Mouse (Mus musculus): Measurements from ENCODE around the gene Clec11a.
"Not testable (repeated sequence)": the region's sequence is repeated elsewhere in the genome, so short reads cannot be mapped to it uniquely, and the experiment has no call there.

Clec11a gene

GRCm38 (mm10) chr7:44320886-44321285 is 14.2 kb upstream of the Clec11a start:
- no peak for DNase-seq

- no peak for DNase-seq
These were observed 11.2 kb upstream of the Clec11a start for GRCm38 (mm10) chr7:44317913-44318312.

- DNase-seq: peak; percentile 84
These were observed 5.8 kb upstream of the Clec11a start for GRCm38 (mm10) chr7:44312484-44312883.

- peak; percentile 91 for DNase-seq
These were observed 5.1 kb upstream of the Clec11a start for GRCm38 (mm10) chr7:44311713-44312304.

GRCm38 (mm10) chr7:44310878-44311712 is 4.4 kb upstream of the Clec11a start:
- peak; percentile 94 for DNase-seq

- no peak for DNase-seq
These were observed 3.7 kb upstream of the Clec11a start for GRCm38 (mm10) chr7:44310285-44310877.

GRCm38 (mm10) chr7:44309475-44310284 is 3.0 kb upstream of the Clec11a start, which contains the start of gene Shank1:
Shank1 (plus strand) TSS chr7:44310253.
- DNase-seq: no peak

- no peak for DNase-seq
These were observed 739 bp upstream of the Clec11a start for GRCm38 (mm10) chr7:44307261-44308020.

GRCm38 (mm10) chr7:44305686-44306085 is 1.0 kb downstream of the Clec11a start:
- DNase-seq: no peak

- DNase-seq: peak; percentile 100
These were observed 1.7 kb downstream of the Clec11a start for GRCm38 (mm10) chr7:44304775-44305641.

- DNase-seq: no peak
These were observed 2.3 kb downstream of the Clec11a start for GRCm38 (mm10) chr7:44304463-44304774.

- no peak for DNase-seq
These were observed 3.1 kb downstream of the Clec11a start for GRCm38 (mm10) chr7:44303346-44304340.

- not testable (repeated sequence) for DNase-seq
These were observed 9.2 kb downstream of the Clec11a start for GRCm38 (mm10) chr7:44297501-44297900.

- DNase-seq: no peak
These were observed 15.3 kb downstream of the Clec11a start for GRCm38 (mm10) chr7:44291418-44291817.

GRCm38 (mm10) chr7:44290986-44291385 is 15.7 kb downstream of the Clec11a start:
- no peak for DNase-seq

GRCm38 (mm10) chr7:44287760-44288159 is 18.9 kb downstream of the Clec11a start:
- DNase-seq: no peak

GRCm38 (mm10) chr7:44281586-44281985 is 25.1 kb downstream of the Clec11a start:
- no peak for DNase-seq

- DNase-seq: no peak
These were observed 25.7 kb downstream of the Clec11a start for GRCm38 (mm10) chr7:44280959-44281358.

GRCm38 (mm10) chr7:44277250-44277622 is 29.5 kb downstream of the Clec11a start:
- no peak for DNase-seq

All from heart, adult 11 months (tissue).